Mouse (Mus musculus): Measurements from ENCODE around the gene Btbd9.

GRCm38 (mm10) chr17:30516580-30517340, 59.5 kb downstream of the Btbd9 start:
- TF ChIP-seq CTCF (IDR thresholded peaks at IDR 0.05; ENCODE audit: extremely low read depth, insufficient read depth, insufficient read length, insufficient replicate concordance) (no peak), POLR2A (IDR thresholded peaks at IDR 0.05; ENCODE audit: low read depth, low read length) (no peak)
